Mouse (Mus musculus) CD8-positive naive resting alpha-beta T cell, adult 57 days (primary cell): Measurements from ENCODE around the gene Idi2. TPM values are rescaled to one million over a fixed set of nuclear protein-coding genes. Genes with fewer than 3 reads are reported as not detected.

ENCODE experiments used
- total RNA-seq: library from RNA; stranded (reverse); gene quantifications from one replicate; pipeline ENCODE4 v1.2.4, GENCODE M21; 2023

Gene Idi2
- total RNA-seq: not detected

DNA sequence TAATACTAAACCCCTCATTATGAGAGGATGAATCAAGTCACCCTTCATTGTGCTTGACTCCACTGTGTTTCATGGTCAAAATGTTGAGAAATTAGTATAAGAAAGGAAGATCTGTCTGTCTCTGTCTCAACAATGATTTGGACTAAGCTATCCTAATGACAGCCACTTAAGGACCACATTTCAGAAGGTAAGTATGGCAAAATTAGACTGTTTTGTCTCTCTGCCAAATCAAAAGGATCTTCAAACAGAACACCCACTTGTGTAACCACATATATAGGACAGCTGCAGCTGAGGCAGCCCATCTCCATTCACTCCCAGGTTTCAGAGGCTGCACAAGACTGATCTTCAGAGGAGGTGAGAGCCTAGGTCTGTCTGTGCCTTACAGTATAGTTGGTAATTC is at the start of gene Idi2:
TSS of gene Idi2 (plus strand) at position 301 of the 400 bp plus-strand sequence.

DNA sequence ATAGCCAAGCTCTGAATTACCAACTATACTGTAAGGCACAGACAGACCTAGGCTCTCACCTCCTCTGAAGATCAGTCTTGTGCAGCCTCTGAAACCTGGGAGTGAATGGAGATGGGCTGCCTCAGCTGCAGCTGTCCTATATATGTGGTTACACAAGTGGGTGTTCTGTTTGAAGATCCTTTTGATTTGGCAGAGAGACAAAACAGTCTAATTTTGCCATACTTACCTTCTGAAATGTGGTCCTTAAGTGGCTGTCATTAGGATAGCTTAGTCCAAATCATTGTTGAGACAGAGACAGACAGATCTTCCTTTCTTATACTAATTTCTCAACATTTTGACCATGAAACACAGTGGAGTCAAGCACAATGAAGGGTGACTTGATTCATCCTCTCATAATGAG is 4.5 kb upstream of the Idi2 start, which contains the start of gene Gm9745:
TSS of gene Gm9745 (minus strand) at position 101 of the 400 bp plus-strand sequence.

DNA sequence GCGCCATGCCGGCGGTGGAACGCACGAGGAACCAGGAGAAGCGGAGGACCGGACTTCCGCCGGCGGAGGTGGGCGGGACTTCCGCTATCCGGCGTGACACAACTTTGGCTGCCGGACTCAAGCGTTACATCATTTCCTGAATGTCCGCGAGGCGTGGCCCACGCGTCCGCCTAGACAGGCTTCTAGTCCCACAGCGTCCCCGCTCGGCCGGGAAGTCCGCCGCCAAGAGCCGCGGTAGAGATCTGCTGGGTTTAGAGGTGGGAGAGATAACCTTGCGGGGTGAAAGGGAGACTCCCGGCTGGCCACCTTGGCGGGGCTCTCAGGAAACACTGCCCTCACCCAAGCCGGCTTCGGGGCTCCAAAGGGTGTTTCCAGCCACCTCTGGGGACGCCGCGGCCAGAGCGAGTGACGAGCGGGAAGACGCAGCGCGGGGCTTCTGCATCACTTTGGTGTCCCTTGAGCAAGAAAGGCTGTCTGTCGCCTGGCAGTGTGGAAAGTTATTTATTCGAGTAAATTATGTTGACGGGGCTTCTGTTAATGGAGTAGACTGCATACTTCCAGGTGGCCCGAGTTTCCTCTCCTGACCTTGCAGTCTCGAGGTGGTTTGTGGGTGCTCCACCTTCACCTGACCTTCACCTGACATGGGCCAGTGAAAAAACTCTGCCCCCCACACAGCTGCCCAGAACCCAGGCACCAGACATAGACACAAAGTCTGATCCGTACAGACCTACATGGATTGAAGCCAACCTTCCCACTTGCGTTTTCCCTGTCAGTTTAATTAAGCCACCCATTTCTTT is 43.5 kb downstream of the Idi2 start, which contains the start of gene Gtpbp4:
TSS of gene Gtpbp4 (minus strand) at position 94 of the 797 bp plus-strand sequence.

Other genes starting within 250 kb of the Idi2 start
- gene Wdr37, start 81.0 kb upstream of the Idi2 start, total RNA-seq: 79.9 TPM
- gene Idi1, start 67.4 kb upstream of the Idi2 start, total RNA-seq: 14.3 TPM
- gene Gm9745, start 4.6 kb upstream of the Idi2 start, total RNA-seq: not detected
- gene Gtpbp4, start 43.2 kb downstream of the Idi2 start, total RNA-seq: 104 TPM
- 65.9 TPM for gene Larp4b, start 141.0 kb downstream of the Idi2 start, total RNA-seq